Mouse (Mus musculus): ENCODE measurements around the gene Ptprs. TPM values are rescaled to one million over a fixed set of nuclear protein-coding genes. Genes with fewer than 3 reads are reported as not detected.

Ptprs gene
- polyA plus RNA-seq, 1 experiment from 2014 or later = 391 TPM

- no peak overlapping the region for H3K4me2 ChIP-seq (ENCODE audit: low read length)
- H3K9ac ChIP-seq (replicated peaks; ENCODE audit: low read depth, low read length) = no peak overlapping the region
- H3K27ac ChIP-seq (ENCODE audit: low read length) = no peak overlapping the region
- peaks cover 65% of the 10 kb centered on the region for H3K36me3 ChIP-seq (ENCODE audit: control insufficient read depth, insufficient read depth)
- H3K4me3 ChIP-seq (replicated peaks; ENCODE audit: low read length) = no peak overlapping the region
- no peaks in the 10 kb centered on the region for H3K9me3 ChIP-seq (ENCODE audit: control insufficient read depth, low read length)
- no peaks in the 10 kb centered on the region for H3K27me3 ChIP-seq (replicated peaks; ENCODE audit: control insufficient read depth, insufficient read depth, low read length)
- 0 out of 2 replicates have a peak, but pooled peaks have one; percentile 26 for ATAC-seq
- 70% methylated on average over 4 of the region's 4 CpGs for WGBS
- H3K4me1 ChIP-seq (replicated peaks; ENCODE audit: control insufficient read depth, insufficient read depth, low read length) = no peaks in the 10 kb centered on the region
These were observed 23.0 kb downstream of the Ptprs start for GRCm38 (mm10) chr17:56453251-56453650.

GRCm38 (mm10) chr17:56447716-56448115, 28.6 kb downstream of the Ptprs start:
- no peak for ATAC-seq
- H3K4me2 ChIP-seq (ENCODE audit: low read length) = no peak overlapping the region
- no peak overlapping the region for H3K9ac ChIP-seq (replicated peaks; ENCODE audit: low read depth, low read length)
- no peak overlapping the region for H3K4me3 ChIP-seq (replicated peaks; ENCODE audit: low read length)
- H3K36me3 ChIP-seq (ENCODE audit: control insufficient read depth, insufficient read depth) = peaks cover 46% of the 10 kb centered on the region
- H3K9me3 ChIP-seq (ENCODE audit: control insufficient read depth, low read length) = no peaks in the 10 kb centered on the region
- peaks cover 21% of the 10 kb centered on the region for H3K4me1 ChIP-seq (replicated peaks; ENCODE audit: control insufficient read depth, insufficient read depth, low read length)
- no peak overlapping the region for H3K27ac ChIP-seq (ENCODE audit: low read length)
- no peaks in the 10 kb centered on the region for H3K27me3 ChIP-seq (replicated peaks; ENCODE audit: control insufficient read depth, insufficient read depth, low read length)
- 79% methylated on average over 2 of the region's 2 CpGs for WGBS

GRCm38 (mm10) chr17:56445397-56445796, 30.9 kb downstream of the Ptprs start:
- WGBS = 30% methylated on average over 14 of the region's 14 CpGs
- peak overlapping the region; percentile 46 for H3K27ac ChIP-seq (ENCODE audit: low read length)
- H3K9ac ChIP-seq (replicated peaks; ENCODE audit: low read depth, low read length) = no peak overlapping the region
- ATAC-seq = no peak
- peaks cover 34% of the 10 kb centered on the region for H3K36me3 ChIP-seq (ENCODE audit: control insufficient read depth, insufficient read depth)
- no peaks in the 10 kb centered on the region for H3K9me3 ChIP-seq (ENCODE audit: control insufficient read depth, low read length)
- no peak overlapping the region for H3K4me3 ChIP-seq (replicated peaks; ENCODE audit: low read length)
- H3K27me3 ChIP-seq (replicated peaks; ENCODE audit: control insufficient read depth, insufficient read depth, low read length) = no peaks in the 10 kb centered on the region
- no peak overlapping the region for H3K4me2 ChIP-seq (ENCODE audit: low read length)
- peaks cover 32% of the 10 kb centered on the region for H3K4me1 ChIP-seq (replicated peaks; ENCODE audit: control insufficient read depth, insufficient read depth, low read length)

GRCm38 (mm10) chr17:56444771-56445170, 31.5 kb downstream of the Ptprs start:
- Histone ChIP-seq H3K27me3 (replicated peaks; ENCODE audit: control insufficient read depth, insufficient read depth, low read length) (no peaks in the 10 kb centered on the region), H3K36me3 (ENCODE audit: control insufficient read depth, insufficient read depth) (peaks cover 28% of the 10 kb centered on the region), H3K9me3 (ENCODE audit: control insufficient read depth, low read length) (no peaks in the 10 kb centered on the region), H3K9ac (replicated peaks; ENCODE audit: low read depth, low read length) (no peak overlapping the region), H3K4me3 (replicated peaks; ENCODE audit: low read length) (no peak overlapping the region), H3K4me2 (ENCODE audit: low read length) (no peak overlapping the region), H3K4me1 (replicated peaks; ENCODE audit: control insufficient read depth, insufficient read depth, low read length) (peaks cover 39% of the 10 kb centered on the region), H3K27ac (ENCODE audit: low read length) (0 out of 2 replicates have a peak overlapping the region, but pooled peaks have one; percentile 27)
- 97% methylated on average over 3 of the region's 3 CpGs for WGBS
- no peak for ATAC-seq

- Histone ChIP-seq H3K4me3 (replicated peaks; ENCODE audit: low read length) (no peak overlapping the region), H3K4me1 (replicated peaks; ENCODE audit: control insufficient read depth, insufficient read depth, low read length) (peaks cover 41% of the 10 kb centered on the region), H3K27ac (ENCODE audit: low read length) (no peak overlapping the region), H3K9ac (replicated peaks; ENCODE audit: low read depth, low read length) (no peak overlapping the region), H3K27me3 (replicated peaks; ENCODE audit: control insufficient read depth, insufficient read depth, low read length) (no peaks in the 10 kb centered on the region), H3K4me2 (ENCODE audit: low read length) (no peak overlapping the region), H3K9me3 (ENCODE audit: control insufficient read depth, low read length) (no peaks in the 10 kb centered on the region), H3K36me3 (ENCODE audit: control insufficient read depth, insufficient read depth) (peaks cover 17% of the 10 kb centered on the region)
- 81% methylated on average over 5 of the region's 5 CpGs for WGBS
- ATAC-seq = no peak
These were observed 32.9 kb downstream of the Ptprs start for GRCm38 (mm10) chr17:56443341-56443795.

GRCm38 (mm10) chr17:56442316-56442715, 34.0 kb downstream of the Ptprs start:
- peaks cover 16% of the 10 kb centered on the region for H3K36me3 ChIP-seq (ENCODE audit: control insufficient read depth, insufficient read depth)
- no peak overlapping the region for H3K4me3 ChIP-seq (replicated peaks; ENCODE audit: low read length)
- no peak overlapping the region for H3K4me2 ChIP-seq (ENCODE audit: low read length)
- H3K9me3 ChIP-seq (ENCODE audit: control insufficient read depth, low read length) = no peaks in the 10 kb centered on the region
- H3K27ac ChIP-seq (ENCODE audit: low read length) = peak overlapping the region; percentile 5; the same call in 1 of the 2 replicates
- H3K4me1 ChIP-seq (replicated peaks; ENCODE audit: control insufficient read depth, insufficient read depth, low read length) = peaks cover 41% of the 10 kb centered on the region
- 67% methylated on average over 6 of the region's 6 CpGs for WGBS
- ATAC-seq = no peak
- no peaks in the 10 kb centered on the region for H3K27me3 ChIP-seq (replicated peaks; ENCODE audit: control insufficient read depth, insufficient read depth, low read length)
- no peak overlapping the region for H3K9ac ChIP-seq (replicated peaks; ENCODE audit: low read depth, low read length)

- no peak overlapping the region for H3K4me2 ChIP-seq (ENCODE audit: low read length)
- peaks cover 25% of the 10 kb centered on the region for H3K4me1 ChIP-seq (replicated peaks; ENCODE audit: control insufficient read depth, insufficient read depth, low read length)
- peak overlapping the region; percentile 43 for H3K9ac ChIP-seq (replicated peaks; ENCODE audit: low read depth, low read length)
- H3K27ac ChIP-seq (ENCODE audit: low read length) = peak overlapping the region; percentile 60
- H3K4me3 ChIP-seq (replicated peaks; ENCODE audit: low read length) = no peak overlapping the region
- H3K36me3 ChIP-seq (ENCODE audit: control insufficient read depth, insufficient read depth) = peaks cover 33% of the 10 kb centered on the region
- peak; percentile 54 for ATAC-seq
- H3K9me3 ChIP-seq (ENCODE audit: control insufficient read depth, low read length) = no peaks in the 10 kb centered on the region
- no peaks in the 10 kb centered on the region for H3K27me3 ChIP-seq (replicated peaks; ENCODE audit: control insufficient read depth, insufficient read depth, low read length)
- 31% methylated on average over 15 of the region's 15 CpGs for WGBS
These were observed 36.4 kb downstream of the Ptprs start for GRCm38 (mm10) chr17:56439731-56440460.

GRCm38 (mm10) chr17:56431582-56431981, 44.7 kb downstream of the Ptprs start:
- H3K9me3 ChIP-seq (ENCODE audit: control insufficient read depth, low read length) = no peaks in the 10 kb centered on the region
- H3K9ac ChIP-seq (replicated peaks; ENCODE audit: low read depth, low read length) = no peak overlapping the region
- H3K27ac ChIP-seq (ENCODE audit: low read length) = no peak overlapping the region
- no peaks in the 10 kb centered on the region for H3K27me3 ChIP-seq (replicated peaks; ENCODE audit: control insufficient read depth, insufficient read depth, low read length)
- WGBS = 89% methylated on average over 3 of the region's 3 CpGs
- no peaks in the 10 kb centered on the region for H3K4me1 ChIP-seq (replicated peaks; ENCODE audit: control insufficient read depth, insufficient read depth, low read length)
- H3K36me3 ChIP-seq (ENCODE audit: control insufficient read depth, insufficient read depth) = peaks cover 37% of the 10 kb centered on the region
- ATAC-seq = no peak
- no peak overlapping the region for H3K4me3 ChIP-seq (replicated peaks; ENCODE audit: low read length)
- H3K4me2 ChIP-seq (ENCODE audit: low read length) = no peak overlapping the region

- no peak overlapping the region for H3K4me3 ChIP-seq (replicated peaks; ENCODE audit: low read length)
- no peaks in the 10 kb centered on the region for H3K27me3 ChIP-seq (replicated peaks; ENCODE audit: control insufficient read depth, insufficient read depth, low read length)
- H3K9ac ChIP-seq (replicated peaks; ENCODE audit: low read depth, low read length) = no peak overlapping the region
- 87% methylated on average over 14 of the region's 28 CpGs for WGBS
- no peak for ATAC-seq
- no peaks in the 10 kb centered on the region for H3K9me3 ChIP-seq (ENCODE audit: control insufficient read depth, low read length)
- no peak overlapping the region for H3K27ac ChIP-seq (ENCODE audit: low read length)
- peaks cover 45% of the 10 kb centered on the region for H3K36me3 ChIP-seq (ENCODE audit: control insufficient read depth, insufficient read depth)
- H3K4me1 ChIP-seq (replicated peaks; ENCODE audit: control insufficient read depth, insufficient read depth, low read length) = peaks cover 13% of the 10 kb centered on the region
- no peak overlapping the region for H3K4me2 ChIP-seq (ENCODE audit: low read length)
These were observed 48.4 kb downstream of the Ptprs start for GRCm38 (mm10) chr17:56427857-56428256.
